Mouse (Mus musculus) midbrain, embryonic 13.5 days (tissue): ENCODE results near the gene Gm44965. TPM values are rescaled to one million over a fixed set of nuclear protein-coding genes. Genes with fewer than 3 reads are reported as not detected.
"Not testable (repeated sequence)": the region's sequence is repeated elsewhere in the genome, so short reads cannot be mapped to it uniquely, and the experiment has no call there.

Experiments
- ATAC-seq: fragments of 200-750 bp; cut with Nextera tagmentation; 2 replicates; pipeline ENCODE4 v1.8.0; 2017; ENCODE audit warnings: mild to moderate bottlenecking, moderate TSS enrichment, moderate library complexity
- H3K27ac ChIP-seq: fragments of 300-500 bp; sonication (generic); 2 replicates; pipeline ENCODE4 v1.5.1; 2015; ENCODE audit warnings: inconsistent platforms, mild to moderate bottlenecking, moderate library complexity
- H3K27me3 ChIP-seq: fragments of 300-500 bp; sonication (generic); 2 replicates; pipeline ENCODE4 v1.6.1; 2015; ENCODE audit warnings: mild to moderate bottlenecking, inconsistent platforms
- H3K36me3 ChIP-seq: fragments of 300-500 bp; sonication (generic); 2 replicates; pipeline ENCODE4 v1.6.1; 2015; ENCODE audit warnings: mild to moderate bottlenecking, inconsistent platforms
- H3K4me1 ChIP-seq: fragments of 300-500 bp; sonication (generic); replicated peaks from 2 replicates; pipeline ENCODE4 v1.6.1; 2015; ENCODE audit warnings: inconsistent platforms
- H3K4me2 ChIP-seq: fragments of 300-500 bp; sonication (generic); replicated peaks from 2 replicates; pipeline ENCODE4 v1.6.1; 2015; ENCODE audit warnings: moderate library complexity, mild to moderate bottlenecking, inconsistent platforms
- H3K4me3 ChIP-seq: fragments of 300-500 bp; sonication (generic); replicated peaks from 2 replicates; pipeline ENCODE4 v1.5.1; 2015; ENCODE audit warnings: mild to moderate bottlenecking, inconsistent platforms
- H3K9ac ChIP-seq: fragments of 300-500 bp; sonication (generic); replicated peaks from 2 replicates; pipeline ENCODE4 v1.6.1; 2015; ENCODE audit warnings: mild to moderate bottlenecking, inconsistent platforms
- H3K9me3 ChIP-seq: fragments of 300-500 bp; sonication (generic); 2 replicates; pipeline ENCODE4 v1.6.1; 2016; ENCODE audit warnings: mild to moderate bottlenecking, inconsistent platforms
- WGBS: fragments of 180-500 bp; shearing (Covaris S2); methylation state at CpG from one replicate; pipeline ENCODE4 v1.1.7; 2015; 5-methylcytosine and 5-hydroxymethylcytosine counted together
- polyA plus RNA-seq: library from polyadenylated mRNA; unstranded; fragments of >200 nt; fragmentation: Nextera tagmentation; extraction: Ambion mirVana; gene quantifications from 2 replicates; pipeline ENCODE4 v1.2.1, GENCODE M21; 2015

Gm44965 gene
- polyA plus RNA-seq, 1 experiment from 2014 or later = 1.0 TPM

- Histone ChIP-seq H3K4me3 (no peak overlapping the region), H3K4me2 (no peak overlapping the region), H3K27me3 (no peaks in the 10 kb centered on the region), H3K27ac (no peak overlapping the region), H3K9ac (no peak overlapping the region), H3K9me3 (no peaks in the 10 kb centered on the region), H3K4me1 (peaks cover 8% of the 10 kb centered on the region), H3K36me3 (peaks cover 20% of the 10 kb centered on the region)
- 51% methylated on average over 5 of the region's 7 CpGs for WGBS
- no peak for ATAC-seq
Measured at GRCm38 (mm10) chr6:48609512-48609911, 15.8 kb downstream of the Gm44965 start.

- H3K27me3 ChIP-seq = no peaks in the 10 kb centered on the region
- ATAC-seq = no peak
- H3K4me2 ChIP-seq = no peak overlapping the region
- H3K36me3 ChIP-seq = peaks cover 29% of the 10 kb centered on the region
- H3K27ac ChIP-seq = no peak overlapping the region
- no peak overlapping the region for H3K9ac ChIP-seq
- WGBS = 85% methylated on average over 3 of the region's 3 CpGs
- H3K4me3 ChIP-seq = no peak overlapping the region
- no peaks in the 10 kb centered on the region for H3K9me3 ChIP-seq
- H3K4me1 ChIP-seq = peaks cover 8% of the 10 kb centered on the region
Measured at GRCm38 (mm10) chr6:48610657-48611056, 16.9 kb downstream of the Gm44965 start.

- Histone ChIP-seq H3K4me1 (peaks cover 8% of the 10 kb centered on the region), H3K27ac (no peak overlapping the region), H3K9ac (no peak overlapping the region), H3K27me3 (no peaks in the 10 kb centered on the region), H3K4me3 (no peak overlapping the region), H3K36me3 (peaks cover 41% of the 10 kb centered on the region), H3K4me2 (no peak overlapping the region), H3K9me3 (no peaks in the 10 kb centered on the region)
- no peak for ATAC-seq
- WGBS = 91% methylated on average over 4 of the region's 4 CpGs
Measured at GRCm38 (mm10) chr6:48613464-48613863, 19.7 kb downstream of the Gm44965 start.

- Histone ChIP-seq H3K4me2 (no peak overlapping the region), H3K4me1 (no peaks in the 10 kb centered on the region), H3K36me3 (peaks cover 50% of the 10 kb centered on the region), H3K9ac (no peak overlapping the region), H3K27ac (no peak overlapping the region), H3K4me3 (no peak overlapping the region), H3K9me3 (no peaks in the 10 kb centered on the region), H3K27me3 (no peaks in the 10 kb centered on the region)
- no peak for ATAC-seq
- WGBS = 98% methylated on average over 5 of the region's 5 CpGs
Measured at GRCm38 (mm10) chr6:48614756-48615155, 21.0 kb downstream of the Gm44965 start.

GRCm38 (mm10) chr6:48620031-48620430 lies 26.3 kb downstream of the Gm44965 start:
- Histone ChIP-seq H3K27me3 (no peaks in the 10 kb centered on the region), H3K4me2 (no peak overlapping the region), H3K27ac (no peak overlapping the region), H3K36me3 (peaks cover 49% of the 10 kb centered on the region), H3K4me3 (no peak overlapping the region), H3K9me3 (no peaks in the 10 kb centered on the region), H3K9ac (no peak overlapping the region), H3K4me1 (no peaks in the 10 kb centered on the region)
- 0 out of 2 replicates have a peak, but pooled peaks have one; percentile 4 for ATAC-seq
- WGBS = 95% methylated on average over 30 of the region's 30 CpGs

GRCm38 (mm10) chr6:48622186-48622843 lies 28.6 kb downstream of the Gm44965 start:
- peaks cover 11% of the 10 kb centered on the region for H3K4me1 ChIP-seq
- peaks cover 37% of the 10 kb centered on the region for H3K36me3 ChIP-seq
- ATAC-seq, H3K4me2 ChIP-seq, H3K9me3 ChIP-seq, H3K4me3 ChIP-seq, H3K27ac ChIP-seq, H3K9ac ChIP-seq: not testable (repeated sequence)
- H3K27me3 ChIP-seq = peaks cover 14% of the 10 kb centered on the region
- 88% methylated on average over 8 of the region's 8 CpGs for WGBS

GRCm38 (mm10) chr6:48623460-48623859 lies 29.7 kb downstream of the Gm44965 start:
- WGBS = 10% methylated on average over 1 of the region's 1 CpGs
- H3K4me3 ChIP-seq = no peak overlapping the region
- no peak overlapping the region for H3K9ac ChIP-seq
- no peak overlapping the region for H3K4me2 ChIP-seq
- peaks cover 14% of the 10 kb centered on the region for H3K4me1 ChIP-seq
- no peak overlapping the region for H3K27ac ChIP-seq
- peaks cover 26% of the 10 kb centered on the region for H3K27me3 ChIP-seq
- H3K36me3 ChIP-seq = peaks cover 33% of the 10 kb centered on the region
- H3K9me3 ChIP-seq = no peaks in the 10 kb centered on the region
- ATAC-seq = no peak

GRCm38 (mm10) chr6:48626464-48626863 lies 32.7 kb downstream of the Gm44965 start, which contains the start of gene AI854703:
TSS of gene AI854703 (plus strand) at chr6:48626764.
- Histone ChIP-seq H3K9me3 (no peaks in the 10 kb centered on the region), H3K4me2 (peak within 1 kb of the TSS; percentile 66), H3K9ac (peak within 1 kb of the TSS; percentile 56), H3K27me3 (peaks cover 48% of the 10 kb centered on the region), H3K4me1 (peaks cover 27% of the 10 kb centered on the region), H3K4me3 (peak within 1 kb of the TSS; percentile 42), H3K27ac (no peak within 1 kb of the TSS), H3K36me3 (peaks cover 8% of the 10 kb centered on the region; the same call in 1 of the 2 replicates)
- ATAC-seq = 0 out of 2 replicates have a peak, but pooled peaks have one; percentile 1
- 28% methylated on average over 8 of the region's 8 CpGs for WGBS

- peak overlapping the region; percentile 42 for H3K4me3 ChIP-seq
- peak overlapping the region; percentile 66 for H3K4me2 ChIP-seq
- 0 out of 2 replicates have a peak, but pooled peaks cover 4% of the 10 kb centered on the region for H3K36me3 ChIP-seq
- ATAC-seq = peak; percentile 47
- WGBS = under 1% methylated on average over 32 of the region's 32 CpGs
- H3K27me3 ChIP-seq = peaks cover 50% of the 10 kb centered on the region
- H3K9ac ChIP-seq = peak overlapping the region; percentile 56
- no peak overlapping the region for H3K27ac ChIP-seq
- no peaks in the 10 kb centered on the region for H3K9me3 ChIP-seq
- H3K4me1 ChIP-seq = peaks cover 27% of the 10 kb centered on the region
Measured at GRCm38 (mm10) chr6:48626984-48627383, 33.2 kb downstream of the Gm44965 start.

GRCm38 (mm10) chr6:48627511-48627924 lies 33.8 kb downstream of the Gm44965 start:
- Histone ChIP-seq H3K36me3 (0 out of 2 replicates have a peak, but pooled peaks cover 3% of the 10 kb centered on the region), H3K4me3 (peak overlapping the region; percentile 42), H3K9ac (peak overlapping the region; percentile 56), H3K27me3 (peaks cover 50% of the 10 kb centered on the region), H3K4me1 (peaks cover 27% of the 10 kb centered on the region), H3K9me3 (no peaks in the 10 kb centered on the region), H3K27ac (no peak overlapping the region), H3K4me2 (peak overlapping the region; percentile 66)
- WGBS = 3% methylated on average over 7 of the region's 7 CpGs
- no peak for ATAC-seq

GRCm38 (mm10) chr6:48628377-48628776 lies 34.6 kb downstream of the Gm44965 start:
- H3K36me3 ChIP-seq = no peaks in the 10 kb centered on the region
- H3K4me2 ChIP-seq = peak overlapping the region; percentile 73; the same call in 1 of the 2 replicates
- H3K4me3 ChIP-seq = no peak overlapping the region
- WGBS = 79% methylated on average over 3 of the region's 3 CpGs
- H3K27ac ChIP-seq = no peak overlapping the region
- H3K27me3 ChIP-seq = peaks cover 50% of the 10 kb centered on the region
- no peak overlapping the region for H3K9ac ChIP-seq
- peaks cover 27% of the 10 kb centered on the region for H3K4me1 ChIP-seq
- H3K9me3 ChIP-seq = no peaks in the 10 kb centered on the region
- no peak for ATAC-seq

GRCm38 (mm10) chr6:48628808-48629660 lies 35.3 kb downstream of the Gm44965 start:
- ATAC-seq = peak; percentile 73
- Histone ChIP-seq H3K36me3 (no peaks in the 10 kb centered on the region), H3K4me2 (peak overlapping the region; percentile 73), H3K9me3 (no peaks in the 10 kb centered on the region), H3K9ac (peak overlapping the region; percentile 67), H3K27me3 (peaks cover 50% of the 10 kb centered on the region), H3K4me1 (peaks cover 27% of the 10 kb centered on the region), H3K27ac (0 out of 2 replicates have a peak overlapping the region, but pooled peaks have one; percentile 27), H3K4me3 (peak overlapping the region; percentile 46)
- WGBS = 14% methylated on average over 54 of the region's 54 CpGs
